Mouse (Mus musculus): ENCODE measurements around the gene Zdhhc20. TPM values are rescaled to one million over a fixed set of nuclear protein-coding genes. Genes with fewer than 3 reads are reported as not detected.
A peak's percentile ranks its signal among the peaks of the same experiment; 100 is the strongest.

Zdhhc20 gene
- polyA plus RNA-seq, 1 experiment from 2014 or later, result 47.3 TPM

- no peak overlapping the region for H3K4me2 ChIP-seq
- H3K4me3 ChIP-seq, result no peak overlapping the region
- 43% methylated on average over 4 of the region's 4 CpGs for WGBS
- ATAC-seq (ENCODE audit: insufficient number of reproducible peaks, low FRiP score), result no peak
- peaks cover 57% of the 10 kb centered on the region for H3K36me3 ChIP-seq
- H3K27ac ChIP-seq (ENCODE audit: poor library complexity, severe bottlenecking), result no peak overlapping the region
- no peaks in the 10 kb centered on the region for H3K9me3 ChIP-seq (replicated peaks)
- H3K4me1 ChIP-seq (replicated peaks), result peaks cover 5% of the 10 kb centered on the region; the same call in 1 of the 2 replicates
- no peaks in the 10 kb centered on the region for H3K27me3 ChIP-seq (replicated peaks)
- no peak overlapping the region for H3K9ac ChIP-seq
Observed at GRCm38 (mm10) chr14:57820839-57821238, 69.2 kb downstream of the Zdhhc20 start.

GRCm38 (mm10) chr14:57811844-57812243, 78.2 kb downstream of the Zdhhc20 start:
- WGBS, result 97% methylated on average over 5 of the region's 5 CpGs
- Histone ChIP-seq H3K27me3 (replicated peaks) (no peaks in the 10 kb centered on the region), H3K27ac (ENCODE audit: poor library complexity, severe bottlenecking) (no peak overlapping the region), H3K4me2 (no peak overlapping the region), H3K4me1 (replicated peaks) (no peaks in the 10 kb centered on the region), H3K9me3 (replicated peaks) (no peaks in the 10 kb centered on the region; the same call in 1 of the 2 replicates), H3K9ac (no peak overlapping the region), H3K4me3 (no peak overlapping the region), H3K36me3 (peaks cover 81% of the 10 kb centered on the region)
- ATAC-seq (ENCODE audit: insufficient number of reproducible peaks, low FRiP score), result no peak

GRCm38 (mm10) chr14:57810886-57811285, 79.2 kb downstream of the Zdhhc20 start:
- Histone ChIP-seq H3K4me1 (replicated peaks) (no peaks in the 10 kb centered on the region), H3K27ac (ENCODE audit: poor library complexity, severe bottlenecking) (no peak overlapping the region), H3K9ac (no peak overlapping the region), H3K4me2 (no peak overlapping the region), H3K4me3 (no peak overlapping the region), H3K9me3 (replicated peaks) (no peaks in the 10 kb centered on the region; the same call in 1 of the 2 replicates), H3K27me3 (replicated peaks) (no peaks in the 10 kb centered on the region), H3K36me3 (peaks cover 83% of the 10 kb centered on the region)
- no peak for ATAC-seq (ENCODE audit: insufficient number of reproducible peaks, low FRiP score)
- 84% methylated on average over 2 of the region's 2 CpGs for WGBS

- Histone ChIP-seq H3K27ac (ENCODE audit: poor library complexity, severe bottlenecking) (no peak overlapping the region), H3K4me1 (replicated peaks) (0 out of 2 replicates have a peak, but pooled peaks cover 4% of the 10 kb centered on the region), H3K27me3 (replicated peaks) (no peaks in the 10 kb centered on the region), H3K4me2 (no peak overlapping the region), H3K36me3 (peaks cover 88% of the 10 kb centered on the region), H3K4me3 (no peak overlapping the region), H3K9ac (no peak overlapping the region), H3K9me3 (replicated peaks) (no peaks in the 10 kb centered on the region)
- ATAC-seq (ENCODE audit: insufficient number of reproducible peaks, low FRiP score), result no peak
- 78% methylated on average over 5 of the region's 5 CpGs for WGBS
Observed at GRCm38 (mm10) chr14:57808558-57808957, 81.5 kb downstream of the Zdhhc20 start.

- no peak overlapping the region for H3K27ac ChIP-seq (ENCODE audit: poor library complexity, severe bottlenecking)
- H3K27me3 ChIP-seq (replicated peaks), result no peaks in the 10 kb centered on the region
- ATAC-seq (ENCODE audit: insufficient number of reproducible peaks, low FRiP score), result no peak
- H3K4me1 ChIP-seq (replicated peaks), result peaks cover 15% of the 10 kb centered on the region
- peaks cover 72% of the 10 kb centered on the region for H3K36me3 ChIP-seq
- H3K4me3 ChIP-seq, result no peak overlapping the region
- no peak overlapping the region for H3K9ac ChIP-seq
- WGBS, result 80% methylated on average over 4 of the region's 4 CpGs
- H3K9me3 ChIP-seq (replicated peaks), result no peaks in the 10 kb centered on the region
- no peak overlapping the region for H3K4me2 ChIP-seq
Observed at GRCm38 (mm10) chr14:57803731-57804130, 86.3 kb downstream of the Zdhhc20 start.

GRCm38 (mm10) chr14:57797991-57798931, 91.8 kb downstream of the Zdhhc20 start, which contains the start of gene Sap18:
TSS of gene Sap18 (plus strand) at chr14:57798180.
- Histone ChIP-seq H3K4me3 (peak within 1 kb of the TSS; percentile 70), H3K4me2 (peak within 1 kb of the TSS; percentile 77), H3K27ac (ENCODE audit: poor library complexity, severe bottlenecking) (peak within 1 kb of the TSS; percentile 81), H3K36me3 (peaks cover 20% of the 10 kb centered on the region), H3K4me1 (replicated peaks) (peaks cover 11% of the 10 kb centered on the region), H3K9ac (peak within 1 kb of the TSS; percentile 86), H3K27me3 (replicated peaks) (no peaks in the 10 kb centered on the region), H3K9me3 (replicated peaks) (no peaks in the 10 kb centered on the region)
- WGBS, result under 1% methylated on average over 96 of the region's 99 CpGs
- peak; percentile 96 for ATAC-seq (ENCODE audit: insufficient number of reproducible peaks, low FRiP score)

GRCm38 (mm10) chr14:57797551-57797950, 92.5 kb downstream of the Zdhhc20 start:
- H3K9me3 ChIP-seq (replicated peaks), result no peaks in the 10 kb centered on the region
- peak overlapping the region; percentile 70 for H3K4me3 ChIP-seq
- WGBS, result 9% methylated on average over 7 of the region's 7 CpGs
- H3K27me3 ChIP-seq (replicated peaks), result no peaks in the 10 kb centered on the region
- peak overlapping the region; percentile 77 for H3K4me2 ChIP-seq
- ATAC-seq (ENCODE audit: insufficient number of reproducible peaks, low FRiP score), result no peak; the same call in 1 of the 2 replicates
- H3K36me3 ChIP-seq, result peaks cover 14% of the 10 kb centered on the region
- H3K27ac ChIP-seq (ENCODE audit: poor library complexity, severe bottlenecking), result peak overlapping the region; percentile 28; the same call in 1 of the 2 replicates
- H3K9ac ChIP-seq, result peak overlapping the region; percentile 60; the same call in 1 of the 2 replicates
- H3K4me1 ChIP-seq (replicated peaks), result peaks cover 11% of the 10 kb centered on the region

- H3K9ac ChIP-seq, result no peak overlapping the region
- no peak for ATAC-seq (ENCODE audit: insufficient number of reproducible peaks, low FRiP score)
- no peaks in the 10 kb centered on the region for H3K36me3 ChIP-seq
- H3K27me3 ChIP-seq (replicated peaks), result no peaks in the 10 kb centered on the region
- H3K4me1 ChIP-seq (replicated peaks), result no peaks in the 10 kb centered on the region; the same call in 1 of the 2 replicates
- no peak overlapping the region for H3K27ac ChIP-seq (ENCODE audit: poor library complexity, severe bottlenecking)
- H3K4me3 ChIP-seq, result no peak overlapping the region
- no peaks in the 10 kb centered on the region; the same call in 1 of the 2 replicates for H3K9me3 ChIP-seq (replicated peaks)
- no peak overlapping the region for H3K4me2 ChIP-seq
- 75% methylated on average over 4 of the region's 4 CpGs for WGBS
Observed at GRCm38 (mm10) chr14:57791171-57791570, 98.9 kb downstream of the Zdhhc20 start.

GRCm38 (mm10) chr14:57789759-57790158, 100.3 kb downstream of the Zdhhc20 start:
- no peaks in the 10 kb centered on the region; the same call in 1 of the 2 replicates for H3K9me3 ChIP-seq (replicated peaks)
- no peak for ATAC-seq (ENCODE audit: insufficient number of reproducible peaks, low FRiP score)
- no peak overlapping the region for H3K9ac ChIP-seq
- H3K27ac ChIP-seq (ENCODE audit: poor library complexity, severe bottlenecking), result no peak overlapping the region
- H3K36me3 ChIP-seq, result no peaks in the 10 kb centered on the region
- no peak overlapping the region for H3K4me3 ChIP-seq
- 83% methylated on average over 9 of the region's 9 CpGs for WGBS
- no peak overlapping the region for H3K4me2 ChIP-seq
- H3K27me3 ChIP-seq (replicated peaks), result no peaks in the 10 kb centered on the region
- H3K4me1 ChIP-seq (replicated peaks), result no peaks in the 10 kb centered on the region; the same call in 1 of the 2 replicates

- H3K4me3 ChIP-seq, result no peak overlapping the region
- H3K27me3 ChIP-seq (replicated peaks), result no peaks in the 10 kb centered on the region
- H3K36me3 ChIP-seq, result no peaks in the 10 kb centered on the region
- H3K9ac ChIP-seq, result no peak overlapping the region
- WGBS, result 79% methylated on average over 2 of the region's 2 CpGs
- ATAC-seq (ENCODE audit: insufficient number of reproducible peaks, low FRiP score), result no peak
- no peaks in the 10 kb centered on the region; the same call in 1 of the 2 replicates for H3K4me1 ChIP-seq (replicated peaks)
- no peaks in the 10 kb centered on the region; the same call in 1 of the 2 replicates for H3K9me3 ChIP-seq (replicated peaks)
- H3K4me2 ChIP-seq, result no peak overlapping the region
- H3K27ac ChIP-seq (ENCODE audit: poor library complexity, severe bottlenecking), result no peak overlapping the region
Observed at GRCm38 (mm10) chr14:57789311-57789710, 100.8 kb downstream of the Zdhhc20 start.

- ATAC-seq (ENCODE audit: insufficient number of reproducible peaks, low FRiP score), result no peak
- no peak overlapping the region for H3K9ac ChIP-seq
- H3K27ac ChIP-seq (ENCODE audit: poor library complexity, severe bottlenecking), result no peak overlapping the region
- H3K4me2 ChIP-seq, result no peak overlapping the region
- H3K36me3 ChIP-seq, result no peaks in the 10 kb centered on the region
- no peak overlapping the region for H3K4me3 ChIP-seq
- 48% methylated on average over 4 of the region's 4 CpGs for WGBS
- no peaks in the 10 kb centered on the region; the same call in 1 of the 2 replicates for H3K9me3 ChIP-seq (replicated peaks)
- H3K4me1 ChIP-seq (replicated peaks), result no peaks in the 10 kb centered on the region; the same call in 1 of the 2 replicates
- no peaks in the 10 kb centered on the region for H3K27me3 ChIP-seq (replicated peaks)
Observed at GRCm38 (mm10) chr14:57787406-57787805, 102.7 kb downstream of the Zdhhc20 start.
